Mouse (Mus musculus) lung, adult 2 months (tissue): Measurements from ENCODE around the gene Ccser1.

Experiments
- CTCF ChIP-seq: fragments of 200-500 bp; IDR thresholded peaks from 2 replicates; pipeline ENCODE4 v1.5.1; 2011; ENCODE audit warnings: mild to moderate bottlenecking, low read length, control low read depth; ENCODE audit not compliant: insufficient read depth
- POLR2A ChIP-seq: fragments of 200-500 bp; IDR thresholded peaks from 2 replicates; pipeline ENCODE4 v1.6.1; 2011; ENCODE audit warnings: low read depth, mild to moderate bottlenecking, control low read depth, low read length, borderline replicate concordance; ENCODE audit errors: extremely low read depth

DNA sequence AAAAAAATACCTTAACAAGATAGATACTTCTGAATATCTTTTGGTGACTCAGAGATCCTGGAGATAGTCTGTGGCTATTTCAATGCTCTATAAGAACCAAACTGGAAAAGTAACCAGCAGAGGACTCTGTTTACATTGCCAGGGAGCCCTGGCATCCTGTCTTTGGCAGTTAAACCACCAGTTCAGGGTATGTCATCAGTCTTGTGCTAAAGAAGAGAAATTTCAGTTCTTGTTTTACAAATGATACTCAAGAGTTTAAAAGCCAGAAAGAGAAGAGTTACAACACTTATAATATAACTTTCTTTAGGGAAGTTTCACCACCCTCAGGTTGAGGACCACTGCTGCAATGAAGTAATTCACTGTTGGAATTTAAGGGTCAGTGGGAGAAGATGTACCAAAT lies 258.0 kb downstream of the Ccser1 start:
- TF ChIP-seq CTCF (no peak), POLR2A (no peak)
